22 mouse cellular contexts compared by ENCODE assay signal in genomic region chr3:137896867-137897266, GRCm38 (mm10).
"Had no signal": no experiment of that assay in that cellular context is flagged by ENCODE, and none has a peak within 500 bp of the region (broad histone marks: within the 10 kb centered on the region; RNA-seq: fewer than 3 reads in every experiment).

No protein-coding gene starts in this region.

- H3K4me1 ChIP-seq: heart, embryonic 12.5 days; hindbrain, embryonic 10.5 days; hindbrain, embryonic 12.5 days; intestine, embryonic 15.5 days; limb, embryonic 10.5 days; limb, embryonic 12.5 days; liver, embryonic 13.5 days had no signal

- DNase-seq: gastrocnemius, adult 2 months; gastrocnemius, postnatal 10 days; gastrocnemius, postnatal 25 days; heart, adult 2 months; heart, postnatal 10 days; heart, postnatal 4 days; kidney, adult 18-20 months; kidney, adult 8-10 months; kidney, postnatal 10 days; kidney, postnatal 25 days; kidney, postnatal 4 days; liver; liver, embryonic 13.5 days had no signal

- H3K27ac ChIP-seq: gastrocnemius, adult 2 months; heart, adult 2 months; hindbrain, embryonic 10.5 days; hindbrain, embryonic 12.5 days; hindbrain, embryonic 14.5 days; intestine, embryonic 15.5 days; layer of hippocampus, adult 2 months; left cerebral cortex, adult 2 months; limb, embryonic 10.5 days; limb, embryonic 12.5 days; liver, embryonic 13.5 days had no signal

- H3K4me3 ChIP-seq: gastrocnemius, adult 2 months; heart, adult 2 months; heart, embryonic 12.5 days; hindbrain, embryonic 10.5 days; hindbrain, embryonic 12.5 days; intestine, embryonic 15.5 days; layer of hippocampus, adult 2 months; left cerebral cortex, adult 2 months; limb, embryonic 10.5 days; limb, embryonic 12.5 days; liver, embryonic 13.5 days had no signal

- H3K9me3 ChIP-seq: heart, embryonic 12.5 days; hindbrain, embryonic 12.5 days; intestine, embryonic 15.5 days; limb, embryonic 10.5 days; liver, embryonic 13.5 days had no signal

- H3K27me3 ChIP-seq: heart, embryonic 12.5 days; hindbrain, embryonic 12.5 days; intestine, embryonic 15.5 days; limb, embryonic 12.5 days; liver, embryonic 13.5 days had no signal
